9 mouse cellular contexts compared by ENCODE assay signal in genomic region chr9:119751507-119751906, GRCm38 (mm10). TPM values are rescaled to one million over a fixed set of nuclear protein-coding genes. Genes with fewer than 3 reads are reported as not detected.
DNase-seq lines count a peak whose midpoint lies in the region; ATAC-seq and TF ChIP-seq lines count a peak whose summit lies in the region.
"Had no signal": no experiment of that assay in that cellular context is flagged by ENCODE, and none has a peak within 500 bp of the region (broad histone marks: within the 10 kb centered on the region; RNA-seq: fewer than 3 reads in every experiment).

No protein-coding gene starts in this region.

- 14% methylated on average over 5 of the region's 5 CpGs for WGBS in spleen, adult 2 months
- WGBS in forebrain, embryonic 15.5 days = 11% methylated on average over 5 of the region's 5 CpGs

- H3K4me2 ChIP-seq in forebrain, embryonic 15.5 days (replicated peaks) = no peak overlapping the region
- H3K4me2 ChIP-seq: heart, embryonic 15.5 days had no signal

- no peaks in the 10 kb centered on the region for H3K4me1 ChIP-seq in spleen, adult 2 months (ENCODE audit: control insufficient read depth, insufficient read depth, insufficient read length)
- H3K4me1 ChIP-seq in forebrain, embryonic 15.5 days = no peaks in the 10 kb centered on the region

- TF ChIP-seq POLR2A in spleen, adult 2 months (IDR thresholded peaks at IDR 0.05; ENCODE audit: low read depth, low read length) = no peak

- H3K27ac ChIP-seq in spleen, adult 2 months (ENCODE audit: insufficient read depth, low read length) = no peak overlapping the region
- no peak overlapping the region for H3K27ac ChIP-seq in forebrain, embryonic 15.5 days (replicated peaks)
- H3K27ac ChIP-seq: heart, embryonic 15.5 days had no signal

- peak; percentile 50 to 60 for DNase-seq in cerebellum, postnatal 14 days
- no peak for DNase-seq in cerebellum, adult 11-12 months
- no peak for DNase-seq in spleen, adult 2 months (ENCODE audit: low read depth in 1 of 2, low spot score in 2 of 2)
- no peak for DNase-seq in spleen, postnatal 4 days (ENCODE audit: low spot score in 2 of 2)
- DNase-seq in layer of hippocampus, postnatal 36 days = peak; percentile 16 to 27
- DNase-seq in urinary bladder, postnatal 36 days (ENCODE audit: low spot score in 2 of 2) = no peak

- ATAC-seq in forebrain, embryonic 15.5 days (replicated peaks) = peak; percentile 43
- ATAC-seq in neutrophil, adult 5-6 weeks (ENCODE audit: extremely low read depth, insufficient number of reproducible peaks, low FRiP score, poor library complexity, severe bottlenecking) = peak; percentile 37; the same call in 1 of the 2 replicates

- no peak overlapping the region for H3K4me3 ChIP-seq in spleen, adult 2 months (ENCODE audit: extremely low read depth, insufficient read depth, insufficient read length)
- no peak overlapping the region for H3K4me3 ChIP-seq in forebrain, embryonic 15.5 days
- H3K4me3 ChIP-seq: heart, embryonic 15.5 days had no signal

- peaks cover 3% of the 10 kb centered on the region; the same call in 1 of the 2 replicates for H3K9me3 ChIP-seq in forebrain, embryonic 15.5 days
- H3K9me3 ChIP-seq: heart, embryonic 15.5 days had no signal

- peak; percentile 41; the same call in 1 of the 2 replicates for TF ChIP-seq CTCF in spleen, adult 2 months (IDR thresholded peaks at IDR 0.05; ENCODE audit: extremely low read depth, insufficient read depth, insufficient read length, insufficient replicate concordance)

- H3K36me3 ChIP-seq in spleen, adult 2 months (ENCODE audit: control insufficient read depth, insufficient read depth, low read length) = no peaks in the 10 kb centered on the region
- no peaks in the 10 kb centered on the region for H3K36me3 ChIP-seq in forebrain, embryonic 15.5 days
- H3K36me3 ChIP-seq: heart, embryonic 15.5 days had no signal

- H3K27me3 ChIP-seq in spleen, adult 2 months (ENCODE audit: control insufficient read depth, insufficient read depth, low read length) = no peaks in the 10 kb centered on the region
- H3K27me3 ChIP-seq in forebrain, embryonic 15.5 days = no peaks in the 10 kb centered on the region
- H3K27me3 ChIP-seq: heart, embryonic 15.5 days had no signal

- H3K9ac ChIP-seq in forebrain, embryonic 15.5 days (replicated peaks) = no peak overlapping the region
- H3K9ac ChIP-seq: heart, embryonic 15.5 days had no signal

RNA-seq across cellular contexts. Expression of gene Scn10a, which starts 32.4 kb away (rescaled TPM):
- not detected in 2 replicates for polyA plus RNA-seq in spleen, adult 2 months (2012; rRNA removed)
- 0.19 and 0.20 TPM in 2 replicates for polyA plus RNA-seq in forebrain, embryonic 15.5 days (2015; fragmentation: Nextera tagmentation; extraction: Ambion mirVana)
- not detected for total RNA-seq in layer of hippocampus, postnatal 36 days (2021)
- not detected in 2 replicates for total RNA-seq in neutrophil, adult 5-6 weeks (2017)

Comparison
In these comparisons a context has a peak if more than half of its experiments do, and no peak if none do; other contexts are left out.
1. DNase-seq: peak in cerebellum, postnatal 14 days (2 of 2) and layer of hippocampus, postnatal 36 days (2 of 2); none in cerebellum, adult 11-12 months (single experiment), spleen, adult 2 months (0 of 2), spleen, postnatal 4 days (0 of 2) and urinary bladder, postnatal 36 days (0 of 2).